In genomic region chr10:41518981-41519618, GRCm38 (mm10) we compare ENCODE assay signal across 8 mouse cellular contexts. TPM values are rescaled to one million over a fixed set of nuclear protein-coding genes. Genes with fewer than 3 reads are reported as not detected.
A peak's percentile ranks its signal among the peaks of the same experiment; 100 is the strongest.
DNase-seq lines count a peak whose midpoint lies in the region; ATAC-seq lines count a peak whose summit lies in the region.

Cd164 (plus strand) TSS chr10:41519414.

- H3K27me3 ChIP-seq in hindbrain, embryonic 15.5 days: no peaks in the 10 kb centered on the region

- peak within 1 kb of the TSS; percentile 74 for H3K9ac ChIP-seq in hindbrain, embryonic 15.5 days

- under 1% methylated on average over 65 of the region's 69 CpGs for WGBS in hindbrain, embryonic 15.5 days

- H3K4me3 ChIP-seq in hindbrain, embryonic 15.5 days: peak within 1 kb of the TSS; percentile 83

- ATAC-seq in hindbrain, embryonic 15.5 days (ENCODE audit: low FRiP score, low read depth): peak; percentile 94

- H3K4me1 ChIP-seq in hindbrain, embryonic 15.5 days (replicated peaks): peaks cover 29% of the 10 kb centered on the region

- H3K27ac ChIP-seq in hindbrain, embryonic 15.5 days (replicated peaks): peak within 1 kb of the TSS; percentile 99

- H3K4me2 ChIP-seq in hindbrain, embryonic 15.5 days: peak within 1 kb of the TSS; percentile 95

- H3K9me3 ChIP-seq in hindbrain, embryonic 15.5 days: no peaks in the 10 kb centered on the region

- peak; percentile 94 for DNase-seq in R1 (ENCODE audit: low read depth, low spot score)
- peak; percentile 95 to 96 for DNase-seq in cerebellum, postnatal 25 days
- DNase-seq in frontal cortex, postnatal 36 days (ENCODE audit: low spot score in 2 of 2): peak; percentile 89 to 93
- DNase-seq in left cerebral cortex, adult 11 months (ENCODE audit: low spot score): peak; percentile 85
- peak; percentile 93 to 95 for DNase-seq in lung, postnatal 4 days
- peak; percentile 96 for DNase-seq in retina, postnatal 7 days (ENCODE audit: low read depth, low spot score)
- peak; percentile 93 for DNase-seq in urinary bladder, adult 2 months (ENCODE audit: low spot score)

- no peaks in the 10 kb centered on the region for H3K36me3 ChIP-seq in hindbrain, embryonic 15.5 days

RNA-seq across cellular contexts. Expression of gene Cd164, which starts in this region (rescaled TPM):
- 53.4 and 55.4 TPM in 2 replicates for polyA plus RNA-seq in hindbrain, embryonic 15.5 days (2015; fragmentation: Nextera tagmentation; extraction: Ambion mirVana)
- polyA plus RNA-seq in urinary bladder, adult 2 months (2012; rRNA removed): 119 and 143 TPM in 2 replicates

Comparison
In these comparisons a context has a peak if more than half of its experiments do, and no peak if none do; other contexts are left out.
1. Peak in every context shown above with its lines: DNase-seq, ATAC-seq, H3K4me3 ChIP-seq and H3K27ac ChIP-seq.